Mouse (Mus musculus) gastrocnemius, postnatal 25 days (tissue): Measurements from ENCODE around the gene Serpinb1b. TPM values are rescaled to one million over a fixed set of nuclear protein-coding genes. Genes with fewer than 3 reads are reported as not detected.
"Not testable (repeated sequence)": the region's sequence is repeated elsewhere in the genome, so short reads cannot be mapped to it uniquely, and the experiment has no call there.

Experiments
- DNase-seq: peaks from one replicate; pipeline ENCODE4 v3.0.0; 2022
- long read RNA-seq, 2 experiments: library from polyadenylated mRNA; stranded (forward); transcript quantifications; one replicate each; pipeline ENCODE4 v2.0.0; 2021
- total RNA-seq, 2 experiments: library from RNA; stranded (reverse); gene quantifications; 1 replicate in 1 of 2; 2 replicates in 1 of 2; pipeline ENCODE4 v1.2.3; 2021

Serpinb1b gene
- not detected for total RNA-seq
- long read RNA-seq, experiment 1, result 0 reads
- long read RNA-seq, experiment 2, result 0 reads

DNA sequence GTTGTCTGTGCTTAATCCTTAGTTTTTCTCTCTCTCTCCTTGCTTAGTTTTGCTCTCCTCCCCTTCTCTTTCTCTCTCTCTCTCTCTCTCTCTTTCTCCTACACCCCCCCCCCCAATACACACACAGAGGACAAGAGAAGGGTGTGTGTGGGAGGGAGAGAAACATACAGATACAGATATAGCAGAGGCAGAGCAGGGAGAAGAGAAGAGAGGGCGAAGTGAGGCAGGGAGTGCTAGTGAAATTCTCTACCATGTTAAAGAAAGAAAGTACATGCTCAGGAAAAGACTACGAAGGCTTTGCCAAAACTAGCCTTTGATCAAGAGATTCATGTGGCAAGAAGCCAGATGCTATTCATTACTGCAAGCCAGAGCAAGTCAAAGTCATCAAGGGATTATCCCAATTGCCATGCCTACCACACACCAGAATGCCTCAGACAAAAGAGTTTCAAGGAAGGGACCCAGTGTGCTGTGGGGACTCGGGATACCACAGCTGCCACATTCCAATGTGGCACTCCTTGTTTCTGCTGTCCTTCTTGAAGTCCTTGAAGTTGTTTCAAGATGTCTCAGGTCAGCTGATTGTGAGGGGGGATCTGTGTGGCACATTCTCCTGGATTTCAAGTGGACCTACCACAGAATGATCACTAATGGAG, at the start of gene Serpinb1b:
Serpinb1b (plus strand) TSS at position 520 of the 650 bp plus-strand sequence.
- DNase-seq, result no peak

- DNase-seq, result not testable (repeated sequence)
These were observed 48.9 kb upstream of the Serpinb1b start for GRCm38 (mm10) chr13:33029478-33029877.

DNA sequence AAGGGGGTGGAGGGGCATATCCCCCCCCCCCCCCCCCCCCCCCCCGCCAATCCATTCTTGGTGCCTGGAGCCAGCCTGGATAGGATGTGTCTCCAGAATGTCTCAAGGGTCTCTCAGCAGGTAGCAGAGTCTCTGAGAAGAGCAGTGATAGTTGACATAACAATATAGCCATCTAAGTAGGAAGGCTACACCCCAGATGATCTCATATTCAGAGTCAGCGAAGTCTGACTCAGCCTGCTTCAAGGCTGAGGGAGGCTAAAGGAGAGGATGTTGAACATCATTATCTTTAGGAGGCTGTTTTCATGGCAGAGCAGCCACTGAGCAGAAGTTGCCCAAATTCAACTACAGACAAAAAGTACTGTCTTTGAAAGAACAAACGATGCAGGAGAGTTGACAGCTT, 48.1 kb upstream of the Serpinb1b start:
- DNase-seq, result no peak

- no peak for DNase-seq
These were observed 42.9 kb upstream of the Serpinb1b start for GRCm38 (mm10) chr13:33035506-33035905.

DNA sequence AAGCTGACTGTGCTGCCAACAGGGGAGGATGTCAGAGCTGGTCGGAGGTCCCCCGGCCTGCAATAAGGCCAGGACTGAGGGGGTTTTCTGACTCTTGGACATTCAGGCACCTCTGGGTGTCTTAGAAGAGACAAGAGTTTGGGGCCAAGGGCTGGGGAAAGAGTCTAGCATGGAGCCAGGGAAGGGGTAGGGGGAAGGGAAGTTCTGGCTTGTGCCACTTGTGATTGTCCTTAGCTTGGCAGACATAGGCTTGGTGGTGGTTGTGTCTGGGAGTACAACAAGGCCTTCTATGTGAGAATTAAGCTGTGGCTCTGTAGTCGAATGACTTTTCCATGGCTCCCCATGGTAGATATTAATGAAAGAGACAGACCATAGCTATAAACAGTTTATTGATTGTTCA, 34.8 kb upstream of the Serpinb1b start:
- no peak for DNase-seq

DNA sequence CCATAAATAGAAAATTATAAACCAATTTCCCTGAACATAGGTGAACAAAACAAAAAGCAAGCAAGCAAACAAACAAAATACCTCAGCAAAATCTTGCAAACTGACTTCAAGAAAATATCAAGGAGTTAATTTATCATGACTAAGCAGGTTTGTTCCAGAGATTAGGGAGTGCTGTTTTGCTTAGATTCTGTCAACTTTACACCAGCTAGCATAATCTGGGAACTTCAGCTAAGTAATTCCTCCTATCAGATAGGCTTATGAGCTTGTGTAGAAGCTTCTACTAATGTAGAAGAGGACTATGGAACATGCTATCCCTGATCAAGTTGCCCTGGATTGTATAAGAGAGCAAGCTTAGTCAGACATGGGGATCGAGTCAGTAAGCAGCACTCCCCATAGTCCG, 31.1 kb upstream of the Serpinb1b start:
- no peak for DNase-seq

- DNase-seq, result no peak
These were observed 30.2 kb upstream of the Serpinb1b start for GRCm38 (mm10) chr13:33048187-33048586.

DNA sequence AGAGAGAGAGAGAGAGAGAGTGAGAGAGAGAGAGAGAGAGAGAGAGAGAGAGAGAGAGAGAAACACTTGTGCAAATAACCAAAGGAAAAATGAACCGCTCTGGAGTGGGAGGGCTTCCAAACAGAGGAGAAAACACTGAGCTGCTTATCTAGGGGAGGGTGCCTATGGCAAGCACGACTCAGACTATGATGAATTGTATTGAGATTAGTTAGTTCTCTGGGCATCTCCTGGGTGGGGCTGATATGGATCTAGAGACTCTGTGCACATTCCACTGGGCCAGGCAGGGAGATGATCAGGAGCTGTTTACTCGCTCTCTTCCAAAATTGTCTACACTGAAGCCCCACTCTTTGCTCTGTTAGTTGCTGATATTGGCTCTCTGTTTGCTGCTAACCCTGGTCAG, 26.7 kb upstream of the Serpinb1b start:
- no peak for DNase-seq

DNA sequence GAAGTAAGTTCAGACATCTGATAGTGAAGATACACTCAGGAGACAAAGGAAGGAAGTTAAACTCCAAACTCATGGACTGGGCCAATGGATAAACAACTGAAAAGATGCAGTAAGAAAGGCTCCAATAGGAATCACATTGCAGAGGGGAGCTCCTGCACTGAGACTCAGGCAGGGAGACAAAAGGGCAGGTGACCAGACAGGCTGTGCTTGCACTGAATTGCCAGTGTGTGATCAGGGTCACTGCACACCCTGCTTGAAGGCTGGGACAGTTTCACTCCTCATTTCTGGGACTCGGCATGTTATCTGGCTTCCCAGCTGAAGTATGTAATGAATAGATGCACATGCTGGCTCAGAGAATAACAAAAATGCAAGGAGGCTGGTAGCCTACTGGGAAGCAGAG, 15.3 kb upstream of the Serpinb1b start:
- DNase-seq, result no peak

GRCm38 (mm10) chr13:33067387-33067977, 10.9 kb upstream of the Serpinb1b start:
- DNase-seq, result no peak

DNA sequence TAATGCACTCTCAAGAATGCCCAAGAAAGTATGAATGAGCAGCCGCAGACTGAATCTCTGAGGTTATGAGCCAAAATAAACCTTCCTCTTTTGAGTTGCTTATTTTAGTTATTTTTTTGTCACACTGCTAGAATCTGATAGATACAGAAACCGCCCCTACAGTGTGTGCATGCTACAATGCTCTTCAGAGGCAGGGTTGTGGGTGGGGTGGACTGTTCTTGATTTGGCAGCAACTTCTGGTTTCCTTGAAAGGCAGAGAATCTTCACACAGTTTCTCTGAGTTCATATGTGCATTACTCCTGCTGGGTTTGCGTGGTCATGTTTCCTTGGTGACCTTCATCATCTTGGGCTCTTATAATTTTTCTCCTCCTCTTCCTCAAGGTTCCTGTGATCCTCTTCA, 10.2 kb upstream of the Serpinb1b start:
- DNase-seq, result no peak

DNA sequence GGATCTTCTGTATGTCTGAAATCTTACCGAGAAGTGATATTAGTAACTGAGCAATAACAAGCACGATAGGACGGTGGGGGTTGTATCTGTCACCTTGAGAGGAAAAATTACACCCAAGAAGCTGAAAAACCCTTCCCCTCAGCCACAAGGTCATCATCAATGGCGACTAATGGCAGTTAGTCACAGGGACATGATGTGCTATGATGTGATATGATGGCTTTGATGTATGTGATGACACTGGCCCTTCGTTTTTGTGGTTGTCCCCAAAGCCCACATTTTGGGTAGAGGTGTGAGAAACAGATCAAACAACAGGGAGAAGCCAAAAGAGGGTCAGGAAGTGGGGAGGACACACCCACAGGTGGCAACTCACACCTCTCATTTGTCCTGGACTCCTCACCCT, 6.6 kb upstream of the Serpinb1b start:
- no peak for DNase-seq

- DNase-seq, result no peak
These were observed 4.3 kb upstream of the Serpinb1b start for GRCm38 (mm10) chr13:33074029-33074428.

GRCm38 (mm10) chr13:33076247-33076646, 2.1 kb upstream of the Serpinb1b start:
- no peak for DNase-seq

DNA sequence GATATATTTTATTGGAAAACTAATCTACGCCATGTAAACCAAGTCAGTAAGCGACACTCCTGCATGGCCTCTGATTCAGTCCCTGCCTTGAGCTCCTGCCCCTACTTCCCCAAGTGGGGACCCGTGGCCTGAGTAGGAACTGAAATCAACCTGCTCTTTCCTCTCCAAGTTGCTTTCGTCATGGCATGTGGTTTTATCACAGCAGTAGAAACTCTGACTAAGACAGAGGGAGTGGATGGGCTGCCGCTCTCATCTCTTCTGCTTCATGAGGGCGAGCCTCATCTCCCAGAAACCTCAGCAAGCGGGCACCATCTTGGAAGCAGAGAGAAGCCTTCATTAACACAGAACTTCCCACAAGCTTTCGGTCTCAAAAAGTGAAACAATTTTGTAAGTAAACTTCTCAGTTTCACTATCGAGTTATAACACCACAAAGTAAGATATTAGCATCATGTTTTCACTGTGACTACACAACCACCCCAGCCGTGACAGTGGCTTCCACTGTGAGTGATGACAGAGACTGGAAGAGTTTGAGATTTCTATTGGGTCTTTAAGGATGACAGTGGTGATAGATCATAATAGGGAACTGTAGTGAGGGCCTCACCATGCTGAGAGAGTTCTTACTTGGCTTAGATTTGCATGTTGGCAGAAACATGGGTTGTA, 1.2 kb upstream of the Serpinb1b start:
- DNase-seq, result no peak

DNA sequence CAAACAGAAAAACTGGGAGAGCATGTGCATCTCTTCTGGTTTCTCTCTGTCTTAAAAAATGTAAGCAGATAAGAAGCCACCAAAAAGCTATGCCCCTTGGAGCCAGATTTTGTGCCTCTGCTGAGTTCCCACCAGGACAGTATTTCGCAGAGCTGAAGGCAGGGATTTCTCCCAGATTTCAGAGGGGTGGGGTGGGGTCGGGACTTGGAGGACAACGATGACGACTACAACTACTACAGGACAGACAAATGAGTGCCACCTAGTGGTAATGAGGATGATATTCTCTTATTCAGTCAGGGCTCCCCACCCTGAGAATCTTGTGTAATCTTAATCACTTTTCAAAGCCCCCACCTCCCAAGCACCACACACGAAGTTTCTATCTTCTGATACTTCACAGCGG, 1.0 kb downstream of the Serpinb1b start:
- no peak for DNase-seq

DNA sequence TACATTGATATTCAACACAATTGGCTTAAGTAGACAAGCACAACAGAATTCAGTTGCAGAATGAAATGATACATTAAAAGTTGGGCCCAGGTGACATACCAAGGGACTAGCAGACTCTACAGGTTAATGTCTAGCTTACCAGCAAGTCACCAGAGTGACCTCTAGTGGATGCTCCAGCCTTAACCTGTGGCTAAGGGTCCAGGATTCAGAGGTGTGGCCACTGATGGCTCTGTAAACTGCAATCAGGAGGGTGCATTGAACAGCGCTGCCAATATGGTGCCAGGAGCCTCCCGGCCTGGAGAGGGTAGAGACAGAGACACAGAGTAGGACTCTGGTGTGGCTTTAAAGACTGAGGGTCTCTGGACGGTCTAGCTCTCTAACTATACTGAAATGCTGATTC, 2.0 kb downstream of the Serpinb1b start:
- no peak for DNase-seq

DNA sequence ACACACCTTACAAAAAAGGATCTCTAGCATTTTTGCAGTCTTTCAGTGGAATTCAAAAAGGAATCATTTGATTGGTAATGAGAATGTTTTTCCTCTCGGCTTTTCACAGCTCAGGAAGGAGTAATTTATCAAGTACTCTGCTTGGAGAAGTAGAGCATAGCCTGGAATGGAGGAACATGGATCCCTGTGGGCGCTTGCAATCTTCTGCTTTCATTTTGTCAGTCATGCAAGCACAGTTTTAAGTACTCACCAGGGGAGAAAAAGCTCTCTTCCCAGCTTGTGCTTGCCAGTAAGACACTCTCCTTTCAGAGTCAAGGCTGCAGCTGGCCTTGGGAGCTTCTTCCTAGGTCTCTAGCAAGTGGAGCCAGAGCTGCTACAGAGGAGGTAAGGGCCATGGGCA, 5.5 kb downstream of the Serpinb1b start:
- DNase-seq, result no peak

- DNase-seq, result no peak
These were observed 6.8 kb downstream of the Serpinb1b start for GRCm38 (mm10) chr13:33084975-33085694.

DNA sequence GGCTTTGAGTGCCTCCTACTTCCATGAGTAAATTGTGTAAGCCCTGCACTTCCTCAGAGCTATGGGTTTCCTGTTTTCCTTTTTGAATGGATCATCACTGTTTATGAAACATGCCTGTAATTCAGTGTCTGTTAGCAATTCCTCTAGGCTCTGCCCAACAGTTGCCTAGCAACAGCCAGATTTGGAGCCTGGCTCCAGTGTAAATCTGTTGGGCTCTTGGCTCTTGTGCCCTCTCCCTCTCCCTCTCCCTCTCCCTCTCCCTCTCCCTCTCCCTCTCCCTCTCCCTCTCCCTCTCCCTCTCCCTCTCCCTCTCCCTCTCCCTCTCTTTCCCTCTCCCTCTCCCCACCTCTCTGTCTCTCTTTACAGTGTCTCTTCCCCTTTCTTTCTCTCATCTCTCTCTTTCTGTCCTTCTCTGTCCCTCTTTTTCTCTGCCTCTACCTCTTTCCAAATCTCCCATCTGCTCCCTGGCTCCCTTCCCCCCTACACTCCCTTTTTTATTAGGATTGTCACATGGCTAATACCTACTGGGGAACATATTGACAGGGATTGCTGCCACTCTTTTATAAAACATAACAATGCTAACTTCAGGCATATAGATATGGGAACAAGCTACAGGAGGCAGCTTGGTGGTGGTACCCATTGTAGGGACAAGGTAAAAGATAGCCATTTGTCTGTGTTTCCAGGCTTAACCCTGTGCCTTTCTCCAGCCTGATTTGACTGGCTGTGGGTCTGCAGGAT, 7.5 kb downstream of the Serpinb1b start:
- DNase-seq, result no peak

DNA sequence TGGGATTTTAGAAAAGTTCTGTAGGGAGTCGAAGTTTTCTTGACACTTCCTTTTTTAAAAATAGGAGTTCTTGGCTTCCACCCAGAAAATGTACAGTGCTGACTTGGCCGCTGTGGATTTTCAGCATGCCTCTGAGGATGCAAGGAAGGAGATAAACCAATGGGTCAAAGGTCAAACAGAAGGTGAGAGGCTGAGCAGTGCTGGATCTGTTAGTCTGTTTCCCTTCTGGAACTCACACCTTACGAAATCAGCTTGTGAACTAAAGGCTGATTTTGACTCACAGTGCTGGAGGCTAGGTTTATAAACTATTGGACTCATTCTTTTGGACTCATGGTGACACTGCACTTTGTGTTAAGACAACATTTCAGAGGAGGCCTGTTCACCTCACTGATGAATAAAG, 11.2 kb downstream of the Serpinb1b start:
- DNase-seq, result no peak

GRCm38 (mm10) chr13:33090546-33090945, 12.2 kb downstream of the Serpinb1b start:
- DNase-seq, result no peak
